Mouse (Mus musculus) adrenal gland, postnatal 4 days (tissue): ENCODE results near the gene Elf3. TPM values are rescaled to one million over a fixed set of nuclear protein-coding genes. Genes with fewer than 3 reads are reported as not detected.
"Not testable (repeated sequence)": the region's sequence is repeated elsewhere in the genome, so short reads cannot be mapped to it uniquely, and the experiment has no call there.

Experiments used
- DNase-seq, 2 experiments: peaks; one replicate each; pipeline ENCODE4 v3.0.0; 2021 to 2022; ENCODE audit warnings: low spot score in 2 of 2, mixed read lengths in 2 of 2
- total RNA-seq, 2 experiments: library from RNA; stranded (reverse); gene quantifications; 2 replicates each; pipeline ENCODE4 v1.2.3; 2021

Gene Elf3
- total RNA-seq, 2 experiments from 2014 or later, result 0.37 to 4.7 TPM

- DNase-seq, result not testable (repeated sequence)
Observed at GRCm38 (mm10) chr1:135240206-135240605, 18.2 kb downstream of the Elf3 start.

- no peak for DNase-seq
Observed at GRCm38 (mm10) chr1:135237131-135237851, 21.1 kb downstream of the Elf3 start.

GRCm38 (mm10) chr1:135234771-135235170 lies 23.6 kb downstream of the Elf3 start:
- no peak for DNase-seq

DNA sequence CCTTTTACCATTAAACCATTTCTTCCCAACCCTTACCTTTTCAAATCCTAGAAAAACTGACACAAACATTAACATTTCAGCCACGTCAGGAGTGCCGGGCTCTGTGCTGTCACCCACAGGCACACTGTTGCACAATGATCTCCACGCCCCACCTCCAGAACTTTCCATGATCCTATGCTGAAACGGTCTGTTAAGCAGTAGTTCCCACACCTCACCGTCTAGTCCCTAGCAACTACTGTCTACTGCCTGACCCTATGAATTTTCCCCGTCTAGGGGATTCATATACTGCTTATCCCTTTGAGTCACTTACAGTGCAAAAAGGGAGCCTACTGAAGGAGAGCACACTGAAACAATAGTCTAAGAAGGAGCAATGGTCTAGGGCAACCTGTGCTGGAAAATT lies 24.4 kb downstream of the Elf3 start:
- no peak for DNase-seq

- DNase-seq, result not testable (repeated sequence)
Observed at GRCm38 (mm10) chr1:135231878-135232277, 26.5 kb downstream of the Elf3 start.

GRCm38 (mm10) chr1:135227339-135227950 lies 30.9 kb downstream of the Elf3 start:
- DNase-seq, result no peak

- DNase-seq, result no peak
Observed at GRCm38 (mm10) chr1:135224981-135225604, 33.3 kb downstream of the Elf3 start.

DNA sequence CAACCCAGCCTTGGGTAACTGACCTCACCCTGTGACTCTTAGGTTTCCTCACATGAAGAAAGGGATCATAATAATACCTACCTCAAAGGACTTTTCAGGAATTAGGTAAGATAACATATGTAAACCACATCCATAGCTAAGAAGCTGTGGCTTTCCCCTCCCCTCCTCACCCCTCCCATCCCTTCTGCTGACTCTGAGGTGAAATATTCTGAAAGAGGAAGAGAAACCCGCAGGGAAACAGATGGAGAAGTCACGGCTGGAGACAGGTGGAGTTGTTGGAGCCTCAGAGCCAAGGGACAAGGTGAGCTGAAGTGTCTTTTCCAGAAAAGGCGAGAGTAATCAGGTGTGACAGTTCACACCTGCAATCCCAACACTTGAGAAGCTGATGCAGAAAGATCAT lies 34.2 kb downstream of the Elf3 start:
- no peak for DNase-seq

DNA sequence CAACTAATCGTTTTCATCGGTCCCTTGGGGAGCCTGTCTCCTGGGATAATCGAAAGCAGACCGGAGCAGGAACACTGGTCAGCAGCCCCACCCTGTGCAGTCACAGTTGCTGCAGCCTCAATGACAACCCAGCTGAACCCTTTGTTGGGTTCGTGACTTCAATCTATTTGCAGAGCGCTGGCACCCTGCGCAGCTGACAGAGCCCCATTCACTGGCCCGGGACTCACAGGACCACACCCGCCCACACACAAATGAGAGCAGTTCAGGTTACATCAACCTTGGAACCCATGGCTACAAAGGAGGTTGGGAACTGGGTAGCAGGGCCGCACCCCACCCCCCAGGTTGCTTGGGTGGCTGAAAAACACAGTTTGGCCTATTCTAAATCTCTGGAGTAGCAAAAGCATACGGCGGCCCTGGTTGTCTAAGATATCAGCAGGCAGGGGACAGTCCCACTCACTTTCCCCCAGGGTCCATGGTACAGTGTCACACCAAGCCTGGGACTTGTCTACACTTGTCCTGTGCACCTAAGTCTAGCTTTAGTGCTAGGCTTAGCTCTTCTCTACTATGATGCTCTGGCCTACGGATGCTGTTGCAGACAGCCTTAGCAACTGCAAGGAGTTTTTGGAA lies 40.6 kb downstream of the Elf3 start:
- DNase-seq, result no peak

DNA sequence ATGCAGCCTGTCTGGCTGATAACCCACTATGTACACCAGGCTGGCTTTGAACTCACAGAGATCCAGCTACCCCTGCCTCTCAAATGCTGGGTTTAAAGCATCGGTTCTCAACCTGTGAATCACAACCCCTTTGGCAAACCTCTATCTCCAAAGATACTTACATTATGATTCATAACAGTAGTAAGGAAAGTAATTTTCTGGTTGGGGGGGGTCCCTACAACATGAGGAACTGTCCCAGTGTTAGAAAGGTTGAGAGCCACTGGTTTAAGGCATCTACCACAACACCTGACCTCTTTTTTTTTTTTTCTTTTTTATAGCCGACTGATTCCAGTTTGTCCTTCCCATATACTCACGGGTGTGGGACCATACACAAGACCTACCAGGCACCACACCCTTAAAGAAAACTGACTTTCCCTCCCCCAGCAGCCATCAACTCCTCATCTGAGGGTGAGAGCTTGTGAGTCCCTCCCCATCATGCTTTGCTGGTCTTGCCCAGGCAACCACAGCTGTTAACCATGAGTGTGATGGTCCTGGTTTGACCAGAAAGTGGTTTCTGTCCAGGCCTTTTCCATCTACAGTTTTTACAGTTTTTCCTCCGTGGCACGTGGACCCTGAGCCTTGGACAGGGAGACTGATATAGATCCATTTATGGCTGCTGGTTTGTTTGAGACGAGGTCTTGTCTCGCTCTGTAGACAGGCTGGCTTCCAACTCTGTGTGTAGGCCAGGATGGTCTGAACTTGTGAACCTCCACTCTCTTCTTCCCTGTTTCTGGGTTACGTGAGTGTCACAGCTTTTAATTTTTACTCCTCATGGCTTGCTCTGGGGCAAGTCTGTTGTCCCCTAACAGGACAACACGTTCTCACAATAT lies 44.4 kb downstream of the Elf3 start:
- DNase-seq, result no peak

- no peak for DNase-seq
Observed at GRCm38 (mm10) chr1:135210421-135210820, 47.9 kb downstream of the Elf3 start.

- no peak for DNase-seq
Observed at GRCm38 (mm10) chr1:135208716-135209115, 49.7 kb downstream of the Elf3 start.

DNA sequence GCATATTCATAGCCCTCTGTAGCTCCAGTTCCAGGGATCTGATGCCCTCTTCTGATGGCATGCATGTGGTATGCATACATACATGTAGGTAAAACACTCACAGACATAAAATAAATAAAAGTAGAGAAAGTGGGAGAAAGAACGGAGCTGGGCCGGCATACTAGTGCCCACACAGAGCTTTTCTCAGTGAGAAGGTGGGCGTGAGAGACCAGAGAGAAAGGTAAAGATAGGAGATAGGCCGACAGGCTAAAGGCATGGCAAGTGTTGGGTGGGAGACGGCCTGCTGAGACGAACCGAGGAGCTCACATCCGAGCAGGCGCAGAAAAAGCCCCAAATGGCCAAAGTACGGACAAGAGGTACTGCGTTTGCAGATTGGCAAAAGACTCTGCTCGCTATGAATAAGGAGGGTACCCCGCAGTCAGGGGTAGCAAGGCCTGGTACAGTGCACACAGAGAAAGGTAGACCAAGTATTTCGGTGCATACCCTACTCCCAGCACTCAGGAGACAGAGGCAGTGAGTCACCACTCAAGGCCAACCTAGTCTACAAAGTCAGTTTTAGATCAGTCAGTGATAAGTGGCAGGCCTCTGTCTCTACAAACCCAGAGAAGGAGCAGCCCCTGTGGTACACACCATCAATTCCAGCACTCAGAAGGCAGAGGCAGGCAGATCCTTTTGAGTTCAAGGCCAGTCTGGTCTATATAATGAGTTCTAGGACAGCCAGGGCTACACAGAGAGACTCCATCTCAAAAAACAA lies 51.6 kb downstream of the Elf3 start:
- DNase-seq, result no peak

DNA sequence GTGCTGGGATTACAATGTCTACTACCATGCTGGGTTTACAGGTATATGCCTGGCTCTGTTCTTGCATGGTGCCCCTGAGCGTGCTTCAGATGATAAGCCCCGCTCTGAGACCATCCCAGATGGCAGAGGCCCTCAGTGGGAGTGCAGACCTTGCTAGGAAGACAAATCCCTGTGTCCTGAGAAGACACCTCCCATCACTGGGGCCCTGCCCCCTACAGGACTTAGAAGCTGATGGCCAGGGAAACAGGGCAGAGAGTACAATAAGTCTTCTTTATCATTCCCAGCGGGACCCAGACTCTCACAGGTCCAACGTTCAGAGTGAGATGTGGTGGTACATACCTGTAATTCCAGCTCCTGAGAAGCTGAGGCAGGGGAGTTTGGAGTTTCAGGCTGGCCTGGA lies 53.1 kb downstream of the Elf3 start:
- no peak for DNase-seq

- DNase-seq, result no peak
Observed at GRCm38 (mm10) chr1:135204196-135205126, 53.9 kb downstream of the Elf3 start.
